Comparison of ENCODE assay signal across 11 mouse cellular contexts in genomic region chr8:11417762-11418161, GRCm38 (mm10).
DNase-seq lines count a peak whose midpoint lies in the region; TF ChIP-seq lines count a peak whose summit lies in the region.
"Had no signal": no experiment of that assay in that cellular context is flagged by ENCODE, and none has a peak within 500 bp of the region (broad histone marks: within the 10 kb centered on the region; RNA-seq: fewer than 3 reads in every experiment).

No protein-coding gene starts in this region.

- no peaks in the 10 kb centered on the region; the same call in 1 of the 2 replicates for H3K4me1 ChIP-seq in lung, adult 2 months (ENCODE audit: control insufficient read depth, insufficient read depth, low read length)

- DNase-seq in gastrocnemius, adult 18-20 months (ENCODE audit: low spot score), result peak; percentile 43
- no peak for DNase-seq in gastrocnemius, postnatal 36 days
- peak; percentile 45 for DNase-seq in lung, postnatal 36 days
- DNase-seq in lung, adult 2 months, result no peak
- peak; percentile 43 for DNase-seq in adrenal gland, postnatal 25 days
- peak; percentile 51 for DNase-seq in left cerebral cortex, postnatal 4 days
- no peak for DNase-seq in thymus, adult 18-20 months
- DNase-seq in spleen, postnatal 4 days (ENCODE audit: low spot score in 2 of 2), result no peak
- DNase-seq: cerebellum, adult 9-10 months; kidney, adult 8-10 months had no signal

- no peak for TF ChIP-seq POLR2A in lung, adult 2 months (IDR thresholded peaks at IDR 0.05; ENCODE audit: borderline replicate concordance, extremely low read depth, low read depth, low read length)

- H3K4me3 ChIP-seq in lung, adult 2 months (replicated peaks; ENCODE audit: extremely low read depth, low read depth, low read length), result no peak overlapping the region
- H3K4me3 ChIP-seq: lung, embryonic 15.5 days had no signal

- 65% methylated on average over 13 of the region's 13 CpGs for WGBS in lung, adult 2 months

- intact Hi-C loops in gastrocnemius, postnatal 36 days (cut with DNase I), result no loop called here
- intact Hi-C loops in left cerebral cortex, postnatal 4 days (cut with DNase I), result no loop called here

- no peak for TF ChIP-seq CTCF in lung, adult 2 months (IDR thresholded peaks at IDR 0.05; ENCODE audit: insufficient read depth, low read length)

Comparison
In these comparisons a context has a peak if more than half of its experiments do, and no peak if none do; other contexts are left out.
1. DNase-seq: peak in gastrocnemius, adult 18-20 months (single experiment), lung, postnatal 36 days (single experiment), adrenal gland, postnatal 25 days (single experiment) and left cerebral cortex, postnatal 4 days (single experiment); none in gastrocnemius, postnatal 36 days (0 of 2), lung, adult 2 months (single experiment), thymus, adult 18-20 months (0 of 2) and spleen, postnatal 4 days (0 of 2).